Mouse (Mus musculus) spleen, adult 2 months (tissue): ENCODE measurements at regions not wholly inside any gene's neighbourhood (a gene's known extent, or its start where the extent isn't known, plus 50 kb on each side); places are given as distances from the start of the nearest gene placed in this dataset.

Experiments
- DNase-seq, 2 experiments: peaks; one replicate each; pipeline versions ENCODE4 v3.0.0 to v3.0.0-alpha.2; 2012 to 2021; ENCODE audit warnings: low spot score in 2 of 2, low read depth in 1 of 2
- H3K27ac ChIP-seq: fragments of 200-500 bp; 2 replicates; pipeline ENCODE4 v1.5.1; 2012; ENCODE audit warnings: low read length, inconsistent platforms; ENCODE audit not compliant: insufficient read depth
- H3K27me3 ChIP-seq: fragments of 200-500 bp; 2 replicates; pipeline ENCODE4 v1.6.1; 2012; ENCODE audit warnings: mild to moderate bottlenecking, moderate library complexity, low read length, inconsistent platforms; ENCODE audit not compliant: control insufficient read depth, insufficient read depth
- H3K36me3 ChIP-seq: fragments of 200-500 bp; 2 replicates; pipeline ENCODE4 v1.6.1; 2012; ENCODE audit warnings: mild to moderate bottlenecking, low read length, inconsistent platforms; ENCODE audit not compliant: control insufficient read depth, insufficient read depth
- H3K4me1 ChIP-seq: fragments of 200-500 bp; 2 replicates; pipeline ENCODE4 v1.6.1; 2011; ENCODE audit warnings: inconsistent platforms; ENCODE audit not compliant: control insufficient read depth, insufficient read depth, insufficient read length
- H3K4me3 ChIP-seq: fragments of 200-500 bp; 2 replicates; pipeline ENCODE4 v1.5.1; 2011; ENCODE audit warnings: mild to moderate bottlenecking, inconsistent platforms; ENCODE audit not compliant: insufficient read depth, insufficient read length; ENCODE audit errors: extremely low read depth
- CTCF ChIP-seq: fragments of 200-500 bp; IDR thresholded peaks from 2 replicates; pipeline ENCODE4 v1.5.1; 2011; ENCODE audit warnings: mild to moderate bottlenecking, inconsistent platforms; ENCODE audit not compliant: insufficient read depth, insufficient read length, insufficient replicate concordance; ENCODE audit errors: extremely low read depth
- POLR2A ChIP-seq: fragments of 200-500 bp; IDR thresholded peaks from 2 replicates; pipeline ENCODE4 v1.6.1; 2011; ENCODE audit warnings: low read depth, low read length, inconsistent platforms
- WGBS: fragments of 180-500 bp; shearing (Covaris S2); methylation state at CpG from one replicate; pipeline ENCODE4 v1.1.7; 2018; 5-methylcytosine and 5-hydroxymethylcytosine counted together

- DNase-seq: peak in 1 of 2 experiments; percentile 5
- 74% methylated on average over 2 of the region's 2 CpGs for WGBS
- TF ChIP-seq CTCF (no peak), POLR2A (no peak)
- H3K4me1 ChIP-seq: no peaks in the 10 kb centered on the region
- no peak overlapping the region for H3K27ac ChIP-seq
- H3K27me3 ChIP-seq: no peaks in the 10 kb centered on the region
- H3K4me3 ChIP-seq: no peak overlapping the region
- H3K36me3 ChIP-seq: no peaks in the 10 kb centered on the region
These were observed 202.4 kb downstream of the 4930544G11Rik start for GRCm38 (mm10) chr6:66154831-66155230.

- no peak for DNase-seq
- Histone ChIP-seq H3K27ac (no peak overlapping the region), H3K27me3 (no peaks in the 10 kb centered on the region), H3K36me3 (no peaks in the 10 kb centered on the region), H3K4me3 (no peak overlapping the region), H3K4me1 (no peaks in the 10 kb centered on the region)
- TF ChIP-seq POLR2A (no peak), CTCF (no peak)
- WGBS: 50% methylated on average over 2 of the region's 2 CpGs
These were observed 208.4 kb downstream of the 4930544G11Rik start for GRCm38 (mm10) chr6:66160805-66161204.

DNA sequence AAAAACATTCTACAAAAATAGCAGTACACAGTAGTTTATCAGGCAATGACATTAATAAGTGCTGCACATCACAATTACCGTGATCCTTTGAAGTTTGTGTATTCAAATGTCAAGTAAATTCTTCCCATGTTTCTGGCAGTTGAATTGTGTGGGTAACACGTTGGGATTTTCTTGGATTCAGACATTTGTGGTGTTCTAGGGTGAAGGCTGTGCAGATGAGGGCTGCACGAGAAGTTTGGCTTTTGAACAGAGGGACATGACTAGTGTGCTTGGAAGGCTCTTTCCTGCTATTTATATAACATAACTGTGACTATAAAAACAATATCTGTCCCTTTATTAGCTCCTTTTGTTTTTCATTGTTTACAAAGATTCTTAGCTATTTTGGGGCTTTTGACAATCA, 216.5 kb downstream of the 4930544G11Rik start:
- H3K27me3 ChIP-seq: no peaks in the 10 kb centered on the region
- WGBS: 76% methylated on average over 3 of the region's 3 CpGs

DNA sequence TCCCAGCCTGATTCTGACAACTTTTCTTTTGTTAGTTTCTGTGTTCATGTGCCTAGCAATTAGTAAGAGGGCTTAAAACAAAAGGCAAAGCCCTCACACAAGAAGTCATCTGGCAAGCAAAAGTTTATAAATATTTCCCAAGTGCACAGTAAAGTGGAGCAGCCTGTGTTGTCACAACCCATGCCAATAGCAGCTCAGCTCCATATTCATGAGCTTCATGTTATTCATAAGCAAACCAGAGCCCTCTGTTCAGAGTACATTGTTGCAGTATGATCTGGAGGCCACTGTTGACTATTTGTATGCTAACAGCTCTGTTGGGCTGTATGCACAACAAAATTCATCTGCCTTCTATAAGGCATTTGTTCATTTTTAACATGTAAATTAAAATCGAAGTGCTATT, 245.6 kb downstream of the 4930544G11Rik start:
- Histone ChIP-seq H3K36me3 (no peaks in the 10 kb centered on the region), H3K27me3 (no peaks in the 10 kb centered on the region), H3K27ac (no peak overlapping the region), H3K4me1 (no peaks in the 10 kb centered on the region), H3K4me3 (no peak overlapping the region)
- 85% methylated on average over 1 of the region's 1 CpGs for WGBS
- TF ChIP-seq POLR2A (no peak), CTCF (no peak)
- DNase-seq: no peak

More for the DNA sequence above, 216.5 kb downstream of the 4930544G11Rik start:
- TF ChIP-seq POLR2A (no peak), CTCF (no peak)
- Histone ChIP-seq H3K27ac (no peak overlapping the region), H3K4me1 (no peaks in the 10 kb centered on the region), H3K4me3 (no peak overlapping the region), H3K36me3 (no peaks in the 10 kb centered on the region)
- DNase-seq: no peak

GRCm38 (mm10) chr6:66200136-66200790, 247.9 kb downstream of the 4930544G11Rik start:
- Histone ChIP-seq H3K4me1 (no peaks in the 10 kb centered on the region), H3K36me3 (no peaks in the 10 kb centered on the region), H3K27ac (no peak overlapping the region), H3K4me3 (no peak overlapping the region), H3K27me3 (no peaks in the 10 kb centered on the region)
- TF ChIP-seq CTCF (no peak), POLR2A (no peak)
- no peak for DNase-seq
- WGBS: 4% methylated on average over 6 of the region's 6 CpGs

DNA sequence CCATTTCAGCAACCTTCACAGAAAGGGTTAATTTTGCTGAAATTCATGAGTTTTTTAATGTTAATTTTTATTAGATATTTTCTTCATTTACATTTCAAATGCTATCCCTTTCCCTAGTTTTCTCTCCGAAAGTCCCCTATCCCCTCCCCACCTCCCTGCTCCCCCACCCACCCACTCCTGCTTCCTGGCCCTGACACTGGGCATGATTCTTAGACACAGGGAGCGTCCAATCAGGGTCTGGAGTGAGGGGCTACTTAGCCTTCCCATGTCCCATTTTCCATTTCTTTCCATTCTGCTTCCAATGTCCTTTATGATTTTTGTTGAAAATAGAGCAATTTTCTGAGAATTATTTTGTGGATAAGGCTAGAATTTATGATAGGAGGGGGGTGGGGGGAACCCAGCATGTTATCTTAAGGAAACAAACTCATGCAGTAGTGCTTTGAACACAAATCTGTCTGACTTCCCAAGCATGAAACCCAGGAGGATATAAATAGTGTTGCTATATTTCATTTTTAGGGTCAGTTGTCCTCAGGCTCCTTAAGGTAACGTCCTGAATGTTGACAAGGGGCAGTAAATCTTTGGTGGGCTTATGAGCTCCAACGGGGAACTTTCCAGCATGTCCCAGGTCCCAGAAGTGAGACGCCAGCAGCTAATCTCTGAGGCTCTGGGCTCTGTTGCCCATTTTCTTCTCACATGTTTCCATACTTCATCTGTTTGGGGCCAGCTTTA, 254.0 kb downstream of the 4930544G11Rik start:
- 62% methylated on average over 5 of the region's 5 CpGs for WGBS
- Histone ChIP-seq H3K36me3 (no peaks in the 10 kb centered on the region), H3K27ac (no peak overlapping the region), H3K4me1 (no peaks in the 10 kb centered on the region), H3K4me3 (no peak overlapping the region), H3K27me3 (no peaks in the 10 kb centered on the region)
- no peak for DNase-seq
- TF ChIP-seq POLR2A (no peak), CTCF (no peak)

DNA sequence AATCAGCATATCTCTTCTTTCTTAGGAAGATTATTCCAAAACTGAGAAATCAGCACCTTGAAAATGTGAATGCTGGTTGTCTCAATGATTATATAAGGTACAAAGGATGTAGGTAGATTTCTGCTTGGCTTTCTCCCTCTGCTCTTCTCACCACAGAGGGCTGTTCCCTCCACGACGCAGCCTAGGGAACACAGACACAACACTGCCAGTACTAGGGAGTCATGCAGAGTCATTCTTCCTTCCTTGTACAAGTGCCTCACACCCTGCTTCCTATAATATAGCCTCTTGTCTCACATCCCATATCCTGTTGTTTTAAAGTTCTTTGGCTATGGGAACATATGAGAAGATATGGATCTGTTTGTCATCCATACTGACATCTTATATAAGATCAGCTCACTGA, 265.1 kb downstream of the 4930544G11Rik start:
- TF ChIP-seq CTCF: no peak
- TF ChIP-seq POLR2A: no peak
- H3K27ac ChIP-seq: no peak overlapping the region
- no peak for DNase-seq
- WGBS: 41% methylated on average over 2 of the region's 2 CpGs
- H3K27me3 ChIP-seq: no peaks in the 10 kb centered on the region
- no peak overlapping the region for H3K4me3 ChIP-seq
- H3K4me1 ChIP-seq: no peaks in the 10 kb centered on the region
- no peaks in the 10 kb centered on the region for H3K36me3 ChIP-seq
